Mouse (Mus musculus) heart, postnatal 0 days (tissue): ENCODE results near the gene Mycbp2. TPM values are rescaled to one million over a fixed set of nuclear protein-coding genes. Genes with fewer than 3 reads are reported as not detected.

Experiments used
- ATAC-seq: fragments of 200-750 bp; cut with Nextera tagmentation; 2 replicates; pipeline ENCODE4 v1.8.0; 2017; ENCODE audit warnings: low read depth, moderate number of reproducible peaks, moderate library complexity; ENCODE audit not compliant: insufficient read depth
- DNase-seq: peaks from one replicate; pipeline ENCODE4 v3.0.0-alpha.2; 2016; ENCODE audit warnings: low spot score
- H3K27ac ChIP-seq: fragments of 300-500 bp; sonication (generic); 2 replicates; pipeline ENCODE4 v1.5.1; 2014; ENCODE audit warnings: low read depth, mild to moderate bottlenecking
- H3K27me3 ChIP-seq: fragments of 300-500 bp; sonication (generic); 2 replicates; pipeline ENCODE4 v1.6.1; 2014; ENCODE audit warnings: low read length, mixed read lengths; ENCODE audit not compliant: control insufficient read depth, insufficient read depth
- H3K36me3 ChIP-seq: fragments of 300-500 bp; sonication (generic); replicated peaks from 2 replicates; pipeline ENCODE4 v1.6.1; 2014; ENCODE audit warnings: low read length, mixed read lengths; ENCODE audit not compliant: control insufficient read depth, insufficient read depth
- H3K4me1 ChIP-seq: fragments of 300-500 bp; sonication (generic); 2 replicates; pipeline ENCODE4 v1.6.1; 2014; ENCODE audit warnings: antibody characterized with exemption; ENCODE audit not compliant: control insufficient read depth, insufficient read depth
- H3K4me2 ChIP-seq: fragments of 300-500 bp; sonication (generic); 2 replicates; pipeline ENCODE4 v1.6.1; 2014; ENCODE audit warnings: low read depth, mild to moderate bottlenecking, low read length, moderate library complexity
- H3K4me3 ChIP-seq: fragments of 300-500 bp; sonication (generic); 2 replicates; pipeline ENCODE4 v1.5.1; 2014; ENCODE audit warnings: low read depth, low read length
- H3K9ac ChIP-seq: fragments of 300-500 bp; sonication (generic); replicated peaks from 2 replicates; pipeline ENCODE4 v1.6.1; 2014; ENCODE audit warnings: low read depth, low read length, mixed read lengths
- H3K9me3 ChIP-seq: fragments of 300-500 bp; sonication (generic); replicated peaks from 2 replicates; pipeline ENCODE4 v1.6.1; 2016; ENCODE audit warnings: low read length; ENCODE audit not compliant: control insufficient read depth
- CTCF ChIP-seq: IDR thresholded peaks from 2 replicates; pipeline ENCODE4 v1.5.1; 2016; ENCODE audit warnings: antibody characterized with exemption, control low read depth, low read depth
- EP300 ChIP-seq: IDR thresholded peaks from 2 replicates; pipeline ENCODE4 v1.6.1; 2016; ENCODE audit warnings: antibody characterized with exemption, low read depth
- WGBS: fragments of 180-500 bp; shearing (Covaris S2); extraction: QIAGEN DNeasy Blood & Tissue Kit; methylation state at CpG from one replicate; pipeline ENCODE4 v1.1.7; 2014; 5-methylcytosine and 5-hydroxymethylcytosine counted together
- polyA plus RNA-seq: library from polyadenylated mRNA; unstranded; fragments of >200 nt; fragmentation: Nextera tagmentation; extraction: Ambion mirVana; gene quantifications from 2 replicates; pipeline ENCODE4 v1.2.1, GENCODE M21; 2015
- total RNA-seq: library from RNA; depleted of rRNA; stranded (reverse); fragments of >200 nt; gene quantifications from 2 replicates; pipeline ENCODE4 v1.2.3, GENCODE M21; 2014; ENCODE audit warnings: low replicate concordance

Mycbp2 gene
- total and polyA plus RNA-seq, 2 experiments from 2014 or later: 8.7 to 20.2 TPM

GRCm38 (mm10) chr14:103086671-103087324, 259.8 kb downstream of the Mycbp2 start:
- no peaks in the 10 kb centered on the region for H3K27me3 ChIP-seq
- H3K4me3 ChIP-seq: no peak overlapping the region
- no peaks in the 10 kb centered on the region for H3K4me1 ChIP-seq
- no peak for TF ChIP-seq EP300
- TF ChIP-seq CTCF: no peak
- H3K9me3 ChIP-seq: no peaks in the 10 kb centered on the region
- WGBS: 89% methylated on average over 4 of the region's 4 CpGs
- no peak overlapping the region for H3K4me2 ChIP-seq
- H3K9ac ChIP-seq: no peak overlapping the region
- no peak for DNase-seq
- H3K27ac ChIP-seq: no peak overlapping the region
- H3K36me3 ChIP-seq: peaks cover 58% of the 10 kb centered on the region
- no peak for ATAC-seq

GRCm38 (mm10) chr14:103085840-103086533, 260.6 kb downstream of the Mycbp2 start:
- ATAC-seq (no peak), DNase-seq (no peak)
- H3K9me3 ChIP-seq: no peaks in the 10 kb centered on the region
- no peak overlapping the region for H3K4me3 ChIP-seq
- H3K4me2 ChIP-seq: no peak overlapping the region
- no peak overlapping the region for H3K9ac ChIP-seq
- H3K27ac ChIP-seq: no peak overlapping the region
- WGBS: 62% methylated on average over 1 of the region's 1 CpGs
- no peak for TF ChIP-seq EP300
- no peak for TF ChIP-seq CTCF
- H3K4me1 ChIP-seq: no peaks in the 10 kb centered on the region
- H3K36me3 ChIP-seq: peaks cover 53% of the 10 kb centered on the region
- no peaks in the 10 kb centered on the region for H3K27me3 ChIP-seq

GRCm38 (mm10) chr14:103079209-103079977, 267.2 kb downstream of the Mycbp2 start:
- WGBS: 87% methylated on average over 9 of the region's 9 CpGs

GRCm38 (mm10) chr14:103078006-103078912, 268.4 kb downstream of the Mycbp2 start:
- Histone ChIP-seq H3K36me3 (peaks cover 60% of the 10 kb centered on the region), H3K27me3 (no peaks in the 10 kb centered on the region), H3K9me3 (no peaks in the 10 kb centered on the region), H3K4me1 (no peaks in the 10 kb centered on the region), H3K4me2 (no peak overlapping the region), H3K9ac (no peak overlapping the region), H3K27ac (no peak overlapping the region), H3K4me3 (no peak overlapping the region)
- WGBS: 84% methylated on average over 16 of the region's 16 CpGs
- no peak for DNase-seq
- no peak for TF ChIP-seq CTCF
- no peak for TF ChIP-seq EP300
- ATAC-seq: no peak

More at GRCm38 (mm10) chr14:103079209-103079977, 267.2 kb downstream of the Mycbp2 start:
- TF ChIP-seq CTCF: no peak
- no peak for TF ChIP-seq EP300
- H3K9me3 ChIP-seq: no peaks in the 10 kb centered on the region
- H3K9ac ChIP-seq: no peak overlapping the region
- no peak for ATAC-seq
- H3K27ac ChIP-seq: no peak overlapping the region
- H3K4me1 ChIP-seq: no peaks in the 10 kb centered on the region
- H3K4me2 ChIP-seq: no peak overlapping the region
- no peaks in the 10 kb centered on the region for H3K27me3 ChIP-seq
- H3K36me3 ChIP-seq: peaks cover 59% of the 10 kb centered on the region
- no peak overlapping the region for H3K4me3 ChIP-seq
- DNase-seq: no peak
